Mouse (Mus musculus) embryonic facial prominence, embryonic 10.5 days (tissue): ENCODE measurements at regions not wholly inside any gene's neighbourhood (a gene's known extent, or its start where the extent isn't known, plus 50 kb on each side); places are given as distances from the start of the nearest gene placed in this dataset.
"Not testable (repeated sequence)": the region's sequence is repeated elsewhere in the genome, so short reads cannot be mapped to it uniquely, and the experiment has no call there.

Experiments used
- DNase-seq: peaks from one replicate; pipeline ENCODE4 v3.0.0-alpha.2; 2017; ENCODE audit warnings: low spot score
- H3K27ac ChIP-seq: fragments of 300-500 bp; sonication (generic); replicated peaks from 2 replicates; pipeline ENCODE4 v1.5.1; 2016; ENCODE audit warnings: mild to moderate bottlenecking
- H3K27me3 ChIP-seq: fragments of 300-500 bp; sonication (generic); replicated peaks from 2 replicates; pipeline ENCODE4 v1.6.1; 2016; ENCODE audit warnings: low read depth, mild to moderate bottlenecking; ENCODE audit not compliant: poor library complexity, severe bottlenecking
- H3K36me3 ChIP-seq: fragments of 300-500 bp; sonication (generic); replicated peaks from 2 replicates; pipeline ENCODE4 v1.6.1; 2016; ENCODE audit warnings: mild to moderate bottlenecking, moderate library complexity
- H3K4me1 ChIP-seq: fragments of 300-500 bp; sonication (generic); 2 replicates; pipeline ENCODE4 v1.6.1; 2016
- H3K4me3 ChIP-seq: fragments of 300-500 bp; sonication (generic); 2 replicates; pipeline ENCODE4 v1.5.1; 2016; ENCODE audit warnings: mild to moderate bottlenecking, moderate library complexity
- H3K9me3 ChIP-seq: fragments of 300-500 bp; sonication (generic); 2 replicates; pipeline ENCODE4 v1.6.1; 2016; ENCODE audit warnings: mild to moderate bottlenecking
- WGBS: fragments of 180-500 bp; shearing (Covaris S2); methylation state at CpG from one replicate; pipeline ENCODE4 v1.1.7; 2016; 5-methylcytosine and 5-hydroxymethylcytosine counted together

GRCm38 (mm10) chrX:103532620-103533199 lies 97.7 kb upstream of the Zcchc13 start:
- H3K36me3 ChIP-seq, H3K9me3 ChIP-seq, H3K4me3 ChIP-seq, H3K27me3 ChIP-seq: not testable (repeated sequence)
- H3K27ac ChIP-seq, result peak overlapping the region; percentile 88
- H3K4me1 ChIP-seq, result peaks cover 24% of the 10 kb centered on the region
- WGBS, result 3% methylated on average over 2 of the region's 2 CpGs
- DNase-seq, result peak; percentile 37

- Histone ChIP-seq H3K9me3 (no peaks in the 10 kb centered on the region), H3K27ac (peak overlapping the region; percentile 88), H3K36me3 (no peaks in the 10 kb centered on the region), H3K27me3 (no peaks in the 10 kb centered on the region; the same call in 1 of the 2 replicates), H3K4me1 (peaks cover 24% of the 10 kb centered on the region), H3K4me3 (peak overlapping the region; percentile 28; the same call in 1 of the 2 replicates)
- WGBS, result 3% methylated on average over 11 of the region's 11 CpGs
- DNase-seq, result peak; percentile 73
Observed at GRCm38 (mm10) chrX:103533306-103533705, 97.1 kb upstream of the Zcchc13 start.

- WGBS, result 5% methylated on average over 1 of the region's 1 CpGs
- no peak overlapping the region for H3K4me3 ChIP-seq
- H3K27me3 ChIP-seq, result no peaks in the 10 kb centered on the region; the same call in 1 of the 2 replicates
- no peak for DNase-seq
- peak overlapping the region; percentile 88 for H3K27ac ChIP-seq
- no peaks in the 10 kb centered on the region for H3K9me3 ChIP-seq
- H3K4me1 ChIP-seq, result peaks cover 24% of the 10 kb centered on the region
- H3K36me3 ChIP-seq, result no peaks in the 10 kb centered on the region
Observed at GRCm38 (mm10) chrX:103533831-103534230, 96.6 kb upstream of the Zcchc13 start.

GRCm38 (mm10) chrX:103546490-103547202 lies 83.7 kb upstream of the Zcchc13 start:
- Histone ChIP-seq H3K4me1 (peaks cover 10% of the 10 kb centered on the region), H3K27me3 (no peaks in the 10 kb centered on the region), H3K4me3 (no peak overlapping the region), H3K9me3 (no peaks in the 10 kb centered on the region), H3K36me3 (no peaks in the 10 kb centered on the region), H3K27ac (no peak overlapping the region)
- no peak for DNase-seq
- WGBS, result 83% methylated on average over 5 of the region's 5 CpGs

GRCm38 (mm10) chrX:103551304-103551703 lies 79.1 kb upstream of the Zcchc13 start:
- Histone ChIP-seq H3K36me3 (no peaks in the 10 kb centered on the region), H3K9me3 (no peaks in the 10 kb centered on the region), H3K4me3 (no peak overlapping the region), H3K27me3 (no peaks in the 10 kb centered on the region), H3K4me1 (peaks cover 20% of the 10 kb centered on the region), H3K27ac (no peak overlapping the region)
- DNase-seq, result peak; percentile 14
- WGBS, result 84% methylated on average over 14 of the region's 14 CpGs

- H3K4me3 ChIP-seq, result no peak overlapping the region
- H3K27me3 ChIP-seq, result no peaks in the 10 kb centered on the region
- H3K27ac ChIP-seq, result no peak overlapping the region
- H3K4me1 ChIP-seq, result peaks cover 28% of the 10 kb centered on the region
- WGBS, result 96% methylated on average over 3 of the region's 3 CpGs
- no peak for DNase-seq
- no peaks in the 10 kb centered on the region for H3K9me3 ChIP-seq
- no peaks in the 10 kb centered on the region for H3K36me3 ChIP-seq
Observed at GRCm38 (mm10) chrX:103553196-103553595, 77.2 kb upstream of the Zcchc13 start.

- peaks cover 28% of the 10 kb centered on the region for H3K4me1 ChIP-seq
- WGBS, result 81% methylated on average over 3 of the region's 3 CpGs
- H3K9me3 ChIP-seq, result no peaks in the 10 kb centered on the region
- no peak overlapping the region for H3K27ac ChIP-seq
- H3K4me3 ChIP-seq, result no peak overlapping the region
- no peak for DNase-seq
- no peaks in the 10 kb centered on the region for H3K36me3 ChIP-seq
- H3K27me3 ChIP-seq, result no peaks in the 10 kb centered on the region
Observed at GRCm38 (mm10) chrX:103553605-103554004, 76.8 kb upstream of the Zcchc13 start.

GRCm38 (mm10) chrX:103555041-103555986 lies 75.1 kb upstream of the Zcchc13 start:
- Histone ChIP-seq H3K4me1 (peaks cover 28% of the 10 kb centered on the region), H3K27ac (peak overlapping the region; percentile 81)
- H3K27me3 ChIP-seq, H3K9me3 ChIP-seq, H3K36me3 ChIP-seq, H3K4me3 ChIP-seq: not testable (repeated sequence)
- peak; percentile 46 for DNase-seq
- WGBS, result 21% methylated on average over 5 of the region's 5 CpGs

- Histone ChIP-seq H3K4me3 (no peak overlapping the region), H3K27me3 (no peaks in the 10 kb centered on the region), H3K4me1 (peaks cover 24% of the 10 kb centered on the region), H3K36me3 (no peaks in the 10 kb centered on the region), H3K27ac (peak overlapping the region; percentile 74), H3K9me3 (no peaks in the 10 kb centered on the region)
- 50% methylated on average over 4 of the region's 4 CpGs for WGBS
- no peak for DNase-seq
Observed at GRCm38 (mm10) chrX:103556046-103556445, 74.3 kb upstream of the Zcchc13 start.

- WGBS, result 48% methylated on average over 7 of the region's 7 CpGs
- DNase-seq, result no peak
- Histone ChIP-seq H3K4me3 (no peak overlapping the region), H3K36me3 (peaks cover 2% of the 10 kb centered on the region), H3K27me3 (no peaks in the 10 kb centered on the region), H3K4me1 (peaks cover 18% of the 10 kb centered on the region), H3K9me3 (no peaks in the 10 kb centered on the region), H3K27ac (peak overlapping the region; percentile 74)
Observed at GRCm38 (mm10) chrX:103556681-103557490, 73.5 kb upstream of the Zcchc13 start.

GRCm38 (mm10) chrX:103557496-103557895 lies 72.9 kb upstream of the Zcchc13 start:
- H3K4me3 ChIP-seq, result no peak overlapping the region
- no peaks in the 10 kb centered on the region for H3K9me3 ChIP-seq
- H3K27ac ChIP-seq, result no peak overlapping the region; the same call in 1 of the 2 replicates
- peaks cover 18% of the 10 kb centered on the region for H3K4me1 ChIP-seq
- DNase-seq, result no peak
- 87% methylated on average over 4 of the region's 4 CpGs for WGBS
- no peaks in the 10 kb centered on the region for H3K27me3 ChIP-seq
- H3K36me3 ChIP-seq, result peaks cover 9% of the 10 kb centered on the region
